8 mouse cellular contexts compared by ENCODE assay signal in genomic region chr6:94699173-94699987, GRCm38 (mm10). TPM values are rescaled to one million over a fixed set of nuclear protein-coding genes. Genes with fewer than 3 reads are reported as not detected.
DNase-seq lines count a peak whose midpoint lies in the region; ATAC-seq and TF ChIP-seq lines count a peak whose summit lies in the region.

No protein-coding gene starts in this region.

- no peak for TF ChIP-seq POLR2A in cortical plate, adult 2 months (IDR thresholded peaks at IDR 0.05; ENCODE audit: extremely low read depth, insufficient read depth, low read length)

- H3K79me2 ChIP-seq in C2C12 (ENCODE audit: control insufficient read depth, insufficient read depth), result peaks cover 48% of the 10 kb centered on the region

- H3K4me2 ChIP-seq in heart, embryonic 11.5 days, result peak overlapping the region; percentile 95
- H3K4me2 ChIP-seq in kidney, embryonic 15.5 days, result peak overlapping the region; percentile 93

- WGBS in heart, embryonic 11.5 days (ENCODE audit: insufficient replicate concordance), result under 1% methylated on average over 95 of the region's 95 CpGs
- under 1% methylated on average over 75 of the region's 95 CpGs for WGBS in kidney, embryonic 15.5 days

- H3K9me3 ChIP-seq in heart, embryonic 11.5 days (replicated peaks; ENCODE audit: control insufficient read depth, low read length), result no peaks in the 10 kb centered on the region
- no peaks in the 10 kb centered on the region for H3K9me3 ChIP-seq in kidney, embryonic 15.5 days (replicated peaks)

- peak; percentile 45 for DNase-seq in Muller cell, postnatal 12 days (ENCODE audit: inconsistent ontology term)
- peak; percentile 56 to 72 for DNase-seq in lung, postnatal 4 days
- DNase-seq in spleen, adult 12 weeks (ENCODE audit: low spot score), result peak; percentile 43
- no peak for DNase-seq in layer of hippocampus, postnatal 14 days (ENCODE audit: low spot score in 2 of 2)

- ATAC-seq in heart, embryonic 11.5 days (replicated peaks; ENCODE audit: insufficient number of reproducible peaks, low FRiP score, low TSS enrichment), result peak; percentile 44
- ATAC-seq in kidney, embryonic 15.5 days (replicated peaks; ENCODE audit: low FRiP score), result peak; percentile 60

- peak overlapping the region; percentile 56 for H3K4me3 ChIP-seq in C2C12 (ENCODE audit: insufficient read depth, poor library complexity, severe bottlenecking)
- peak overlapping the region; percentile 77 for H3K4me3 ChIP-seq in cortical plate, adult 2 months (ENCODE audit: insufficient read depth, low read length)
- peak overlapping the region; percentile 87 for H3K4me3 ChIP-seq in heart, embryonic 11.5 days (ENCODE audit: low read depth, low read length)
- H3K4me3 ChIP-seq in kidney, embryonic 15.5 days (replicated peaks), result peak overlapping the region; percentile 92

- no peaks in the 10 kb centered on the region for H3K27me3 ChIP-seq in C2C12 (ENCODE audit: control insufficient read depth, insufficient read depth, insufficient read length)
- no peaks in the 10 kb centered on the region for H3K27me3 ChIP-seq in heart, embryonic 11.5 days (ENCODE audit: control insufficient read depth, insufficient read depth, low read length)
- peaks cover 20% of the 10 kb centered on the region for H3K27me3 ChIP-seq in kidney, embryonic 15.5 days

- H3K79me3 ChIP-seq in C2C12 (ENCODE audit: low read depth), result peaks cover 14% of the 10 kb centered on the region

- peaks cover 1% of the 10 kb centered on the region; the same call in 1 of the 2 replicates for H3K4me1 ChIP-seq in cortical plate, adult 2 months (ENCODE audit: control insufficient read depth, insufficient read depth, low read length)
- H3K4me1 ChIP-seq in heart, embryonic 11.5 days (ENCODE audit: control insufficient read depth, insufficient read depth, low read length), result peaks cover 32% of the 10 kb centered on the region
- peaks cover 54% of the 10 kb centered on the region for H3K4me1 ChIP-seq in kidney, embryonic 15.5 days

- H3K27ac ChIP-seq in cortical plate, adult 2 months (ENCODE audit: insufficient read depth, low read length), result 0 out of 2 replicates have a peak overlapping the region, but pooled peaks have one; percentile 52
- H3K27ac ChIP-seq in heart, embryonic 11.5 days (ENCODE audit: low read depth, low read length), result peak overlapping the region; percentile 81
- H3K27ac ChIP-seq in kidney, embryonic 15.5 days, result peak overlapping the region; percentile 88

- H3K9ac ChIP-seq in heart, embryonic 11.5 days (ENCODE audit: low read depth, low read length), result peak overlapping the region; percentile 90
- H3K9ac ChIP-seq in kidney, embryonic 15.5 days, result peak overlapping the region; percentile 85

- H3ac ChIP-seq in C2C12 (ENCODE audit: control insufficient read depth, insufficient read length, low read depth), result peak overlapping the region; percentile 95

- TF ChIP-seq CTCF in C2C12 (IDR thresholded peaks at IDR 0.05; ENCODE audit: control insufficient read depth, insufficient read depth, insufficient read length), result no peak
- TF ChIP-seq CTCF in cortical plate, adult 2 months (IDR thresholded peaks at IDR 0.05; ENCODE audit: extremely low read depth, insufficient read depth, low read length), result no peak

- H3K36me3 ChIP-seq in C2C12 (ENCODE audit: control insufficient read depth, insufficient read depth), result no peaks in the 10 kb centered on the region
- no peaks in the 10 kb centered on the region for H3K36me3 ChIP-seq in heart, embryonic 11.5 days (ENCODE audit: control insufficient read depth, insufficient read depth, low read length)
- H3K36me3 ChIP-seq in kidney, embryonic 15.5 days, result no peaks in the 10 kb centered on the region

TF ChIP-seq in C2C12, 6 proteins besides CTCF, POLR2A, EP300 and RAD21:
- no peak for TF ChIP-seq MYOD1 (IDR thresholded peaks at IDR 0.05; ENCODE audit: control insufficient read depth, insufficient read length, low read depth)
- no peak for TF ChIP-seq FOSL1 (IDR thresholded peaks at IDR 0.05; ENCODE audit: insufficient read depth, low read length, poor library complexity, severe bottlenecking)
- no peak for TF ChIP-seq CEBPB (IDR thresholded peaks at IDR 0.05; ENCODE audit: low read depth)
- TF ChIP-seq MAX (IDR thresholded peaks at IDR 0.05), result no peak
- TF ChIP-seq USF1 (IDR thresholded peaks at IDR 0.05; ENCODE audit: low read depth), result no peak
- TF ChIP-seq MYOG (IDR thresholded peaks at IDR 0.05; ENCODE audit: control insufficient read depth, extremely low read depth, insufficient read length), result no peak
TF ChIP-seq in C2C12: peak in this region for 0.

RNA-seq across cellular contexts. Expression of gene Lrig1, which starts 0.6 kb away (rescaled TPM):
- polyA plus RNA-seq in C2C12 (2012; fragmentation: generic; extraction: Trizol), result 11.2 TPM
- polyA plus RNA-seq in cortical plate, adult 2 months (2012; rRNA removed), result 19.1 and 19.7 TPM in 2 replicates
- 10.9 and 11.8 TPM in 2 replicates for polyA plus RNA-seq in heart, embryonic 11.5 days (2014; fragmentation: Nextera tagmentation; extraction: Ambion mirVana)
- 7.3 and 8.1 TPM in 2 replicates for polyA plus RNA-seq in kidney, embryonic 15.5 days (2015; fragmentation: Nextera tagmentation; extraction: Ambion mirVana)
- total RNA-seq in layer of hippocampus, postnatal 14 days (2021), result 10 to 100 TPM; 33.2 to 34.9 TPM

Comparison
In these comparisons a context has a peak if more than half of its experiments do, and no peak if none do; other contexts are left out.
1. DNase-seq: peak in Muller cell, postnatal 12 days (single experiment), lung, postnatal 4 days (2 of 2) and spleen, adult 12 weeks (single experiment); none in layer of hippocampus, postnatal 14 days (0 of 2).
2. Peak in every context shown above with its lines, with median percentiles within 50 percentile points of each other: H3K4me3 ChIP-seq and H3K27ac ChIP-seq.